Mouse (Mus musculus): Measurements from ENCODE around the gene Plk1.
A peak's percentile ranks its signal among the peaks of the same experiment; 100 is the strongest.

- TF ChIP-seq ZC3H11A (IDR thresholded peaks at IDR 0.05; ENCODE audit: borderline replicate concordance, low read depth, low read length), result no peak
- no peak for TF ChIP-seq ZNF384 (IDR thresholded peaks at IDR 0.05; ENCODE audit: low read depth, low read length)
- TF ChIP-seq MAFK (IDR thresholded peaks at IDR 0.05; ENCODE audit: insufficient read depth, low read depth, low read length), result no peak
- peak; percentile 71; the same call in 1 of the 2 replicates for TF ChIP-seq CHD2 (IDR thresholded peaks at IDR 0.05; ENCODE audit: low read depth, low read length)
Observed at GRCm38 (mm10) chr7:122132497-122133337, 26.5 kb upstream of the Plk1 start, which contains the start of the genes Palb2 and Dctn5.

All from ES-E14 (cell line).